Mouse (Mus musculus): ENCODE data around the gene Cpped1.

DNA sequence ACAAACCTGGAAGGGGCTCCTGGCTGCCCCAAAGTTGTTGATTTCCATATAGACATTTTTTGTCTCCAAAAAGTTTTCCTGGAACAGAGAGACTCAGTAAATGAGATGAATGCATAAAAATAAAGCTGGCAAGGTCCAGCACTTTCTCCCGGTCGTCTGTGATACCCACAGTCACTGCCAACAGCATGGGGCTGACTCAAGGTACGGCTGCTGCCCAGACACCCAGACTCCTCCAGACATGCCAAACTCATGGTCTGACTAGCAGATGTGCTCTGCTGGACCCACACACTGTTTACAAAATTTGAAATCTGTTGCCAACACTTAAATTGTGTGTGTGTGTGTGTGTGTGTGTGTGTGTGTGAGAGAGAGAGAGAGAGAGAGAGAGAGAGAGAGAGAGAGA lies 14.4 kb downstream of the Cpped1 start:
- no peak for TF ChIP-seq CTCF (IDR thresholded peaks at IDR 0.05; ENCODE audit: low read depth, low read length)
- TF ChIP-seq POLR2A (IDR thresholded peaks at IDR 0.05; ENCODE audit: extremely low read depth, insufficient read depth, low read length) = no peak
